Mouse (Mus musculus) frontal cortex, postnatal 25 days (tissue): Measurements from ENCODE around the gene Ptprcap.
A peak's percentile ranks its signal among the peaks of the same experiment; 100 is the strongest.

Experiments
- DNase-seq, 2 experiments: peaks; one replicate each; pipeline ENCODE4 v3.0.0; 2022; ENCODE audit warnings: low spot score in 2 of 2

Ptprcap gene

GRCm38 (mm10) chr19:4194776-4195650, 41.6 kb downstream of the Ptprcap start:
- no peak for DNase-seq

- no peak for DNase-seq
Measured at GRCm38 (mm10) chr19:4196048-4196447, 42.6 kb downstream of the Ptprcap start.

GRCm38 (mm10) chr19:4196548-4196947, 43.1 kb downstream of the Ptprcap start:
- no peak for DNase-seq

- no peak for DNase-seq
Measured at GRCm38 (mm10) chr19:4197180-4197579, 43.8 kb downstream of the Ptprcap start.

- peak; percentile 83 to 93 for DNase-seq
Measured at GRCm38 (mm10) chr19:4201291-4201909, 48.0 kb downstream of the Ptprcap start, which contains the start of gene Rad9a. Gene Rad9a, minus strand, starts transcription at chr19:4201662.

- no peak for DNase-seq
Measured at GRCm38 (mm10) chr19:4202149-4202548, 48.7 kb downstream of the Ptprcap start.

- no peak for DNase-seq
Measured at GRCm38 (mm10) chr19:4203148-4203547, 49.7 kb downstream of the Ptprcap start.

- DNase-seq: no peak
Measured at GRCm38 (mm10) chr19:4203604-4204326, 50.4 kb downstream of the Ptprcap start.

GRCm38 (mm10) chr19:4204889-4205288, 51.5 kb downstream of the Ptprcap start:
- DNase-seq: no peak
